Mouse (Mus musculus) left cerebral cortex, adult 2 months (tissue): ENCODE measurements around the gene Dab1. TPM values are rescaled to one million over a fixed set of nuclear protein-coding genes. Genes with fewer than 3 reads are reported as not detected.

ENCODE experiments used
- DNase-seq, 2 experiments: peaks; one replicate each; pipeline ENCODE4 v3.0.0; 2021 to 2022; ENCODE audit warnings: low spot score in 2 of 2, mixed read lengths in 1 of 2; ENCODE audit errors: extremely low spot score in 1 of 2
- H3K27ac ChIP-seq: fragments of 200-600 bp; 2 replicates; pipeline ENCODE4 v1.8.1; 2022
- H3K4me3 ChIP-seq: fragments of 200-600 bp; 2 replicates; pipeline ENCODE4 v1.8.1; 2022
- CTCF ChIP-seq: fragments of 200-600 bp; IDR thresholded peaks from 2 replicates; pipeline ENCODE4 v1.8.1; 2022; ENCODE audit warnings: antibody characterized with exemption, mild to moderate bottlenecking, moderate library complexity
- intact Hi-C: fragments of 180-260 bp; cut with DNase I; formaldehyde crosslinking; loops from one replicate; pipeline ENCODE4 v1.15.1; 2025
- total RNA-seq, 2 experiments: library from RNA; stranded (reverse); gene quantifications; 2 replicates each; pipeline ENCODE4 v1.2.3; 2021

The Dab1 gene
- total RNA-seq, 2 experiments from 2014 or later: 121 to 131 TPM

DNA sequence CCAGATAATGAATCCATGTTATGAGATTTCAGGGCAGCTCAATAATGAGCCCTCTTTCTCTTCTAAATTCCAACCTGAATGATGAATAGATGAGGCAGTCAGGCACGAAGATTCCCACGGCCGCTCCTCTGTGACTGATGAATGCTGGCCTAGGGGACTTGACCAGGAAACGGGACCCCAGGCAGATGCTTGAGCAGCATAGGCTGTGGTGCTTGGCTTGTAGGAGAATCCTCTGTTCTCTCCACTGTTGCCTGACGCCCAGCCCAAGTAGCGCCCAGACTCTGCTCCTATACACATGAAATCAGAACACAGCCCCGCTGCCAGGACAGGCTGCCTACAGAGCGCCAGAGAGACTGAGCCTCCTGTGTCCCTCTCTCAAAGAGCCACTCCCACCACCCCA, 987.7 kb downstream of the Dab1 start:
- Histone ChIP-seq H3K27ac (no peak overlapping the region), H3K4me3 (no peak overlapping the region)
- intact Hi-C loops: no loop called here
- TF ChIP-seq CTCF: no peak
- no peak for DNase-seq

DNA sequence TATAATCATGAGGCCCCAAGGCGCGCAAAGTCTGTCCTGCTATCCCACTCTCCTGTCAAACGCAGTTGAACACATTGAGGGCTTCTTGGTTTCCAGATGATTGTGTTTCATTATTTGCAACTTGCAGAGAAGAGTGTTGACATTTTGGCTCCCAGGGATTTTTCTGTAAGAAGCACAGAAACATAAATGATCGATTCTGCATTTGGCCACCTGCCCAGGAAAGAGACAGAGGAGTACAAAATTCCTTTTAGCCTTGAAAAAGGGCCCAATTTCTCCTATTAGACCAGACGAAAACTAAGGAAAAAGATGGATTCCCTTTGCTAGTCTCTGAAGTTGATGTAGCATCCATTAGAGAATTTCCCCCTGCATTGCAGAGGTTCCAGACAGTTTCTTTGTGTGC, 988.5 kb downstream of the Dab1 start:
- Histone ChIP-seq H3K4me3 (no peak overlapping the region), H3K27ac (no peak overlapping the region)
- DNase-seq: no peak
- TF ChIP-seq CTCF: no peak
- intact Hi-C loops: no loop called here

DNA sequence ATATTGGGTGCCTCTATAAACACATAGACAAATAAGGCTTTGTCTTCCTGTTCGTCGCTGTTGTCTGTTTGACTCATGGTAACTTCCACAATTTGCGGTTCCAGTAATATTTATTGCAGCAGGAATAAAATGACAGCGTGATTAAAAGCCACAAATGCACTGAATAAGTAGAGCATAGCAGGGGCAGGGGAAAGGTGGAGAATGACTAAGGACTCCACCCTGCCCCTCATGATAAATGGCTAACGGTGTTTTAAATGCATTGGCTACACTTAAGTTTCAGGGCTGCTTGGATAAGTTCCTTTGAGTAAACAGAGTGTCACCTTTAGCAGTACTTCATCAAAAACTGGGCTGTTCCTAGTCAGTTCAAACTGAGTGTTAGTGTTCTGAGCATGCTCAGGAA, 1000.3 kb downstream of the Dab1 start:
- intact Hi-C loops: no loop called here
- no peak overlapping the region for H3K4me3 ChIP-seq
- H3K27ac ChIP-seq: no peak overlapping the region
- no peak for TF ChIP-seq CTCF
- DNase-seq: no peak

DNA sequence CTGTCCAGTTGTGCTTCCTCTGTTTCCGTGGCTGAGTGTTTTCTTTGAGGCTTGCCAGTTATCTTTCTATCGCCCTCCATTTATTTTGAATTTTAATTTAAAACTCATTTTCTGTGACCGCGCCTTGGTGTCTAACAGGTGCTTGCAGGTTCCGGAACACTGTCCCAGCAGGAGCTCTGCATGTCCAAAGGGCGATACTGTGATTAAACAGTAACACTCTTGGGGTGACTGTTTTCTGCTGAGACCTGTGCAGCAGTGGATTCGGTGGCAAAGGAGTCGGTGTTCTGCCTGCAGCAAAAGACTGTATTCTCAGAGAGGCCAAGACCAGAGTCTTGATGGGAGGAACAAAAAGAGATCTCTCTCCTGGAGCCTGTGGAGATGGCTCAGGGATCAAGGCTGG, 1006.2 kb downstream of the Dab1 start:
- intact Hi-C loops: no loop called here
- Histone ChIP-seq H3K27ac (no peak overlapping the region), H3K4me3 (no peak overlapping the region)
- no peak for DNase-seq
- no peak for TF ChIP-seq CTCF

GRCm38 (mm10) chr4:104628708-104629107, 1009.5 kb downstream of the Dab1 start:
- intact Hi-C loops: no loop called here
- TF ChIP-seq CTCF: no peak
- no peak for DNase-seq
- H3K27ac ChIP-seq: no peak overlapping the region
- H3K4me3 ChIP-seq: no peak overlapping the region

DNA sequence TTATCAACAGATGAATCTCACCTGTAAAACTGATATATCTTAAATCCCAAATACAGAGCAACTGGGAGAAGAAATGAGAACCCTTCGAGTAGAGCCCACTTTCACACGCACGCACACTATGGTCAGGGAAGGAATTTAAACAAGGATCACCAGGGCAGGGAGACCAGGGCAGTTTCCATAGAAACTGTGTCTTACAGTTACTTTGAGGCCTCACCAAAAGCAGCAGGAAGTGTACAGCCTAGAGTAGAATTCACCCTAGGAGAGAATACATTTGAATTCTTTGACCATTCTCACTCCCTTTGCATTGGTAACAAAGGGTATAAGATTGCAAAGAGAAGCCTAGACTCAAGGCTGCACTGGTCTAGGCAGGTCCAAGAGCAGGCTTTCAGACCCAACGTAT, 1017.9 kb downstream of the Dab1 start:
- Histone ChIP-seq H3K4me3 (no peak overlapping the region), H3K27ac (no peak overlapping the region)
- intact Hi-C loops: no loop called here
- DNase-seq: no peak
- TF ChIP-seq CTCF: no peak

DNA sequence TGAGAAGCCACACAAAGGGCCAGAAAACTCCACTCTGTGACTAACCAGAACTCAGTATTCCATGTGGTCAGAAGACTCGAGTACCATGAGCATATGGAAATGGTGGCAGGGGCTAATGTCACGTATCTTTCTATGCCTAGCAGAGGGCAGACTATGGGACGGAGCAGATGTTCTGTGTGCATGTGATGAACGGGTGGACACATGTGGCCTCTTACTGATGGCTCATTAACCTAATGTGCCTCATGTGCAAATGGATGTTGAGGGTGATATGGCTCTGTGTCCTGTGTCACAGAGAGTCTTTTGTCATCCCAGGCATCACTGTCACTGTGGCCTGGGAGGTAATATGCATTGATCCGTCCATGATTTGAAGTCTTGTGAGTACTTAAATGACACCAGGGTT, 1021.5 kb downstream of the Dab1 start:
- DNase-seq: no peak
- Histone ChIP-seq H3K4me3 (no peak overlapping the region), H3K27ac (no peak overlapping the region)
- intact Hi-C loops: no loop called here
- TF ChIP-seq CTCF: no peak

DNA sequence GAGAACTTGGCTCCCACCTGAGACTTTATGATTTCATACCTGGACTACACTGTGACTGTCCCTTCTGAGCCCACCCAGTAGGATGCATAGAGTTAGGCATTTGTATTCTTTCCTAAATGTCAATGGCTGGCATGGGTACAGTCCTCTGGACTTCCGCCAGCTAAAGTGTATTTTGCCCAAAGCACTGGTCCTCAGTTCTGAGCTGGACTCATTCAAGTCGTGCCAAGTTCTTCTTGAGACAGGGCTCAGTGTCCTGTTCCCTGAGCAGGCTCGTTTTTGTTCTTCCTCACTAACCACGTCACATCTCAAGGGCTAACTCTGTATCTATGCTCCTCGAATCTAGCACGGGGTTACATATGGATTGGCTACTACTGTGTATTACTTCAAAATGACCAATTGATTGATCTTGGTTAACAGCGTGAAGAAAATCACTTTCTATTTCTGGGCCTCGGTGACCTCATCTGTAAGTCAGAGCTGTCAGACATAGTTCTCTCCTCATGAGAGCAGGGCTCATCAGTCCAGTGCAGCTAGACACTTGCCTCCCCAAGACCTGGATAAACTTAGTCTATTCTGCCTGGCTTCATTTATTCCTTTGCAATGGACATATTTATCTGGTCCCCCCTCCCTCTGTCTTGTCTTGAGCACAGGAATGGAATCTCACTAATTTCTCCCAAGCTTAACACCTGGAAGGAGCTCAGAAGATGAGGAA, 1023.8 kb downstream of the Dab1 start:
- intact Hi-C loops: no loop called here
- no peak for TF ChIP-seq CTCF
- H3K4me3 ChIP-seq: no peak overlapping the region
- DNase-seq: peak in 1 of 2 experiments; percentile 35
- peak overlapping the region; percentile 83 for H3K27ac ChIP-seq

DNA sequence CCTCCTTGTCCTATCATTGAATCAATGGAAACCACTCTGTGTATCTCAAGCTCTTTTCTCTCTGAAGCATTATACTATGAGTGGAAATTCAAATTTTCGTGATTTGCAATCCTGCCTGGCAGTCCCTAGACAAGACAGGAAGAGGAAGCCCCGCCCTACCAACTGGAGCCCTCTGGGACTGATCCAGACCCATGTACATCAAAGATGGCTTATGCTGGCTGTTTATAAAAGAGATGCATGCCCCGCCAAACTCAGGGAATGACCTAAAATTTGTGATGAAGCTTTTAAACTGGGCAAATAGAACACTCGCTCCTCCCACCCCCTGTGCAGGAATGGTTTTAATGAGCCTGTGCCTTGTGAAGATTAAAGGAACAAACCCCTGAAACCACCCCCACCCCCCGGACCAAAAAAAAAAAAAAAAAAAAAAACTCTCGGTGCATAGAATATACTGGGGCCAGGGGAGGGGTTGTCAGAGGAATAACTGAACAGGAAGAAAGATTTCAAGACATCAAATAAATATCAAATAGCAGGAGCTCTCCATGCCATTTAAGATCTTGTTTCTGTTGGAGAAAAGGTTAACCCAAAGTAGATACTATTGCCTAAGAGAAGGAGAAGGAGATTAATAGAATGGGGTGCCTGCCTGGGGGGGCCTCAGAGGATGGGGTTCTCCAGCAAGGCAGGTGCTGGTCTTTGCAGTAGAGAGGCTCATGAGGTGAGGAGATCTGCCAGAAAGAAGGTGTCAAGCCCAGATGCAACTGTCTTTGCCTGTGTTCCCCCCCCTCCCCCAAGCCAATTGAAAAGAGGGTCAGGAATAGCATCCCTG, 1024.6 kb downstream of the Dab1 start:
- peak; percentile 43 to 48 for DNase-seq
- H3K27ac ChIP-seq: peak overlapping the region; percentile 83
- TF ChIP-seq CTCF: no peak
- intact Hi-C loops: no loop called here
- no peak overlapping the region for H3K4me3 ChIP-seq

DNA sequence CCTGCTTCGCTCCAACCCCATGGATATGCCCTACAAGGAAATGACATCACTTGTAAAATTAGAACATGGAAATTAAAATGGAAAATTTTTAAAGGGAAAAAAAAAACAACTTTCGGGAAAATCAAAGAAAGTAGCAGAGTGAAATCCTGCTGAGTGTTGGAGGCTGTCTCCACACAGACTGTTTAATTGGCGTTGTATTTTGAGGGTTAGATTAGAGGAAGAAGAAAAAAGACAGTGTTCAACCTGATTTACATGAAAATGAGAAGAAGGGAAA, 1025.1 kb downstream of the Dab1 start:
- DNase-seq: no peak
- intact Hi-C loops: no loop called here
- peak overlapping the region; percentile 83 for H3K27ac ChIP-seq
- no peak overlapping the region for H3K4me3 ChIP-seq
- TF ChIP-seq CTCF: no peak

GRCm38 (mm10) chr4:104644862-104645261, 1025.7 kb downstream of the Dab1 start:
- Histone ChIP-seq H3K4me3 (no peak overlapping the region), H3K27ac (no peak overlapping the region; the same call in 1 of the 2 replicates)
- no peak for TF ChIP-seq CTCF
- intact Hi-C loops: no loop called here
- DNase-seq: no peak

GRCm38 (mm10) chr4:104651761-104652160, 1032.6 kb downstream of the Dab1 start:
- TF ChIP-seq CTCF: no peak
- no peak for DNase-seq
- no peak overlapping the region for H3K4me3 ChIP-seq
- no peak overlapping the region; the same call in 1 of the 2 replicates for H3K27ac ChIP-seq
- intact Hi-C loops: loop anchor here (10.0 kb wide), 1 partner anchor 197 kb away; no protein-coding TSS in a partner anchor
